Mouse (Mus musculus) NIH3T3 (cell line): ENCODE results near the gene Tceal6.
"Not testable (repeated sequence)": the region's sequence is repeated elsewhere in the genome, so short reads cannot be mapped to it uniquely, and the experiment has no call there.

Experiments
- DNase-seq: peaks from one replicate; pipeline ENCODE4 v3.0.0-alpha.2; 2012; ENCODE audit warnings: low read depth

The Tceal6 gene

GRCm38 (mm10) chrX:135210436-135211221, at the start of gene Tceal6:
Gene Tceal6 (minus strand): TSS chrX:135210687.
- no peak for DNase-seq

DNA sequence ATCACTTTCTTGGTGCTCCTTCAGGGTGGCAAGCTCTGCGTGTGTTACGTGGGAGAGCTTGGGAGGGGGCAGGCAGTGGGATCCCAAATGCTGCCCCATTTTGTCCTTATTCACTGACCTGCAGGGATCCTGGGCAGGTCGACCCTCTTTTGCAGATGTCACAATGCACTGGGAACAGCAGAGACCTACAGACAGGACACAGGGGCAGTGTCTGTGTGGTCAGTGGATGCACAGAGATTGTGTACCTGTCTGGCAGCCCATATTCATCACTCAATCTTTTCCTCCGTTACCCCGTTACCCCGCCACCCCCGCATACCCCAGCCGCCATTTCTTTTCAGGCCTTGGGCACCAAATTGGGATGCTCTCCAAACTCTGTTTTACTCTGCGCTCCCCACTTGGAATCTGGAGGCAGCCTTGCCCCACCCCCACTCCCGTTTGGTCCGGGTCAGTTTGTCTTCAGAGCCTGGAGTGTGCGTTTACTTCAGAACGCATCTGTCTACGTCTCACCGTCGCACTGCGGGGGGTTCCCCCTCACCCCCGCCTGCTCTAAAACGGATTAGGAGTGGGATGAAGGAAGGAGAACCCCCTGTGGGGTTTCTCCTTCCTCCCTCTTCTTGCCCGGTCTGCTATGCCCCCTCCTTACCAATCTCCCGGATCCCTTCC, 583 bp downstream of the Tceal6 start:
- DNase-seq, result not testable (repeated sequence)

GRCm38 (mm10) chrX:135189924-135190323, 20.6 kb downstream of the Tceal6 start:
- not testable (repeated sequence) for DNase-seq

GRCm38 (mm10) chrX:135188661-135189060, 21.8 kb downstream of the Tceal6 start:
- DNase-seq, result not testable (repeated sequence)

- DNase-seq, result not testable (repeated sequence)
Measured at GRCm38 (mm10) chrX:135177532-135177931, 33.0 kb downstream of the Tceal6 start, which contains the start of gene Gm15023. Gene Gm15023 (minus strand): TSS chrX:135177632.
